Mouse (Mus musculus): Measurements from ENCODE around the gene Cops7a.

Gene Cops7a

DNA sequence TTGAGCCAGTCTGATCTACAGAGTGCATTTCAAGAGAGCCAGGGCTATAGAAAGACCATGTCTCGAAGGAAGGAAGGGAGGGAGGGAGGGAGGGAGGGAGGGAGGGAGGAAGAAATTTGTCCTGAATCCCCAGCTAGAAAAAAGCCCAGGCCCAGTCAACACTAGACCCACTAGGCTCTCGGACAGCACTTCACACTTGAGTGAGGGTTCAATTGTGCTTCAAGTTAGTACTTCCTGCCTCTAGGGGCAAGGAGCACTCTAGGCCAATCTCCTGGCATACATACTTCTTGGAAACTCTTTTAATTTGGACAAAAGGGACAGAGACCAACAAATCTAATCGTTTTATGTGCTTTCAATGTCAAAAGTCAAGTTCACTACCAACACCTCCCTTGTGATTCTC is 7.2 kb downstream of the Cops7a start:
- no peak for DNase-seq

DNA sequence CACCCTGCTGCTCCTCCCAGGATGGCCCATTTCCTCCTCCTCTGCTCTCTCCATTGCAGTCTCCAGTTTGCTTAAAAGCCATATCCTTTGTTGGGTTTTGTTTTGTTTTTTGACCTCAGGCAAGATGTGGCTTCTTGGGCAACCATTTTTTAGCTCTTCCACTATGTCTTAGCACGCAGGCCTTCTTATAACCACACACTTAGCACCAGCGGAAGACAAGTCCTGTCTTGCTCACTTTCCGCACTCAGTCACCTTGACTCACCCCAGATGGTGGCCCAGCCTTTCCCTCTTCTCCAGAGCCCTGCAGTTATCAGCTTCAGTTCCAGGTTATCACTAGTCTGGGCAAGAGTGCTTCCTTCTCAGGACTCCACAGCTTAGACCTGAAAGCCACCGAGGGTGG is 10.1 kb downstream of the Cops7a start:
- DNase-seq = no peak

DNA sequence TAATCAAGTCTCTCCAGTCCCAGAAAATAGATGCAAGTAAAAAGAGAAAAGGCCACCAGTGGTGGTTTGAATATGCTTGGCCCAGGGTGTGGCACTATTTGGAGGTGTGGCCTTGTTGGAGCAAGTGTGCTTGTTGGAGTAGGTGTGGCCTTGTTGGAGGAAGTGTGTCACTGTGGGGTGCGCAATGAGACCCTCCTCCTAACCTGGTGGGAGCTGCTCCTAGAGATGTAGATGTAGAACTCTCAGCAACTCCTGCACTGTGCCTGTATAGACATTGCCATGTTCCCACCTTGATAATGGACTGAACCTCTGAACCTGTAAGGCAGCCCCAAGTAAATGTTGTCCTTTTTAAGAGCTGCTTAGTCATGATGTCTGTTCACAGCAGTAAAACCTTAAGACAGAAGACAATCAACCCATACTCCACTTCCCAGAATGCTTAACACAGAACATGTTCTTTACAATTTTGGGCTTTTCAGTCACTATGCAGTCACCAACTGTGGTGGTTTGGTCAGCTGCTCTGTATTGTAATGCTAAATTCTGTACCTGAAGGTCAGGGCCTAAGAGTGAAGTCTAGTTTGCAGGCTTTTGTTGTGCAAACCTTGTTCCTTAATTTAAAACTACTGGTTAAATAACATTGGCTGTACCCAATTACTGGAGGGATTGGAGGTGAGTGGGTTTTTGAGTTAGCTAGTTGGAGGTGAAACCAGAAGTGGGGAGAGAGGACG is 11.2 kb downstream of the Cops7a start:
- no peak for DNase-seq

DNA sequence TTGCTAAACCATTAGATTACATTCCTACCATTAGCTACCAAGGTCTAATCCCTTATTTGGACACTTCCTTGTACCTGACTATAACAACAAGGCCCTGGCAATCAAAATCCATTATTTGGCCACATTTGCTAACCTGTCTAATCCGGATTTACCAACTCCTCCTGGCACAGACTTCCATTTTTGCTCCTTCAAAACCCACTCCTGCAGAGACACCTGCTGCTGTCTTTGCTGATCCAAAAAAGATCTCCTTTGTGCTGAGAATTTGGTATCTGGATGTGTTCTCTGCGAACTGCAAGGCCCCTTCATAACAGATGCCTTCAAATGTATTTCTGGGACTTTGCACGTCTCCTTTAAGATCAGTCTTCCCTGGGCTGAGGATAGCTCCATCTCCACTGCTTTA is 21.8 kb downstream of the Cops7a start:
- no peak for DNase-seq

DNA sequence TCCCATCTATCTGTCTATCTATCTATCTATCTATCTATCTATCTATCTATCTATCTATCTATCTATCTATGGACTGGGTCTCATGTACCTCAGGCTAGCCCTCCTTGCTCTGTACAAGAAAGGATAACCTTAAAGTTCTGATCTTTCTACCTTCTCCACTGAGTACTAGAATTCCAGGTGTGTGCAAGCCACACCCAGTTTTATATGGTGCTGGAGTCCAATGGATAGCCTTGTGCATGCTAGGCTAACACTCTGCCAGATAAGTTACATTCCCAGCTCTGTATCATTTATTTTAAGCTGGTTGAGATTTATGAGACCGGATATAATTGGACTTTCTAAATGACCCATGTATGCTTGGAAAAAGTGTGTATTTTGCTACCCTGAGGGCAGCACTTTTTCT is 23.7 kb downstream of the Cops7a start:
- DNase-seq = no peak

DNA sequence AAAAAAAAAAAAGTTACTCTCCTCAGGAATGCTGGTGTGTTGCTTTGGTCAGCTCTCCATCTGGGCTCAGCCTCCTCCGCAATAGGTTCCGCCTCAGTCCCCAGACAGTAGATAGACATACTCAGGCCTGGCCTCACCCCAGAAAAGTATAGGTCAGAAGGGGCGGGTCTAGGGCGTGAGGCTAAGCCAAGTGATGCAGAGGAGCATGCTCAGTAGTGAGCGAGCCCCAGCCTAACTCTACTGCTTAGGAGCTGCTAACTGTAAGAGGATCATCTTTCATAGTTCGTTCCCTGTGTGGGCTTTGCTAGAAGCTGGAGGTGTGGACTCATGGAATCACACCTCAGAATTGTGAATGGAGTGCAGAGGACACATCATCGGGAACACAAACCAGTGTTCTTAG is 26.8 kb downstream of the Cops7a start:
- no peak for DNase-seq

DNA sequence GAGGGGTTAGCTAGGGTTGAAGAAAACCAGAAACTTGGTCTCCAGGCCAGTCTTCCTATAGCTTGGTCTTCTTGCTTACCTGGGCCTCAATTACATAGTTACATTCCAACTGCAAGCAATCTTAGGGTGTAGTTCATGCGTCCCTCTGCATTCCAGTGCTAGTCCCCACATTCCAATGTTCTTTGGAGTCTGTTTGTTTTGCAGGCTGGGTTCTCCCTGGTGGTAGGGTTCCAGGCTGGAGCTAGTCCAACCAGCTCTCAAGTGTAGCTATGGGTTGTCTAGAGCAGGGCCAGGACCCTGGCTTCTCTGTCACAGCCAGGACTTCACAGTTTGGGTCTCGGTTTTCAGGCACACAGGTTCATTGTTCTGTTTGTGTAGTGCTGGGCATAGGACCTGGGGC is 27.8 kb downstream of the Cops7a start:
- no peak for DNase-seq

DNA sequence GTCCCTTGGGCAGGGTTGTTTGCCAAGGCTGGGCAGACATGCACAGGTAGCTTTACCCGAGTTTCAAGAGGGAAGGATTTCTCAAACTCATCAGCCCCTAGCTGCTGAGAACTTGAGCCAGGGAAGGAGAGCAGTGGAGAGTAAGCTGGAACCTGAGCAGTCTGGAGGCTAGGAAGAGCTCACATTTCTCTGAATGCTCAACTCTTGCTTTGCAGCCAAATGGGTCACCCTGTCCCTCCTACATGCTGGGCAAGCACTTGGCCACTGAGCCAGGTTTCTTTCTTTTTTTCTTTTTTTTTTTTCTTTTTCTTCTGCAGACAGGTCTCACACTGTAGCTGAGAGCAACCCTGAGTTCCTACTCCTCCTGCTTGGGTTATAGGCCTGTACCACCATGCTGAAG is 28.7 kb downstream of the Cops7a start:
- no peak for DNase-seq

DNA sequence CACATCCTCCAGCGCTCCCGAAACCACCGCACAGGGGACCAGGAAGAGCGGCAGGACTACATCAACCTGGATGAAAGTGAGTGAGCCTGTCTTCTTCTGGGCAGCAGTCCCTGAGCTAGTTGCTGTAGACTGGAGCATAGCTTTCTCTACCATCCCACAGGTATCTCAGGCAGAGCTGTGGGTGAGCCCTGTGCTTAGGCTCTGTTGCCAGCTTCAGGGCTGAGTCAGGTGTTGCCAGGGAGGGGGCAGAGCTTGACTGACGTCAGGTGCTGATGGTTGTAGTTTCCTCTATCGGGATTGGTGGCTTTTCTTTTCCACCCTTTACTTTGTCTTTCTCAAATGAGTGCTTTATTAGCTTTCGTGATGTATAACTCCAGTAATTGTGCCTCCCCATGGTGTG is 30.7 kb downstream of the Cops7a start:
- no peak for DNase-seq

DNA sequence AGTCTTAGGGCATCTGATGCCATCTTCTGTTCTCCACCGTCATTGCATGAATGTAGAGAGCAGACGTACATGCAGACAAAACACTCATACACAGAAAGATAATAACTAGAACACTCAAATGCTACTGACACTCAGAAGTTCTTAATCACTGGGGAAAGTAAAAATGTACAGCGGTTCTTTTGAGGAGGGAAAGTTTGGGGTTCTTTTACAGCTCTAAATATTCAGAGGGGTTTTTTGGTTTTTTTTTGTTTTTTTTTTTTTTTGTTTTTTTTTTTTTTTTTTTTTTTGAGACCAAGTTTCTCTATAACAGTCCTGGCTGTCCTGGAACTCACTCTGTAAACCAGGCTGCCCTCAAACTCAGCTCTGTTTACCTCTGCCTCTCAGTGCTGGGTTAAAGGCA is 32.2 kb downstream of the Cops7a start:
- DNase-seq = no peak

DNA sequence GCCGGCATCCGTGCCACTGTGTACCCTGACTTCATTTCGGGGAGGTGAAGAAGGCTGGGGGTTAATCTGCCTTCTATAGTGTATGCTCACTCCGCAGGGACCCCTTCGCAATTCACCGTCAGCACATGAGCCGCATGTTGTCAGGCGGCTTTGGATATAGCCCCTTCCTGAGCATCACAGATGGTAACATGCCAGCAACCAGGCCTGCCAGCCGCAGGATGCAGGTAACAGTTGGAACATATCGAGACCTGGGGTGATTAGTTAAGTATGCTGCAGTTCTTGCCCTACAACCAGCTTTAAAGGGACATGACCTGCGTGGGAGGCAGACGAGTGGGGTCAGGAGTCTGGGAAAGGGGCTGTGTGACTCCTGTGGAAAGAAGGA is 33.0 kb downstream of the Cops7a start:
- no peak for DNase-seq

DNA sequence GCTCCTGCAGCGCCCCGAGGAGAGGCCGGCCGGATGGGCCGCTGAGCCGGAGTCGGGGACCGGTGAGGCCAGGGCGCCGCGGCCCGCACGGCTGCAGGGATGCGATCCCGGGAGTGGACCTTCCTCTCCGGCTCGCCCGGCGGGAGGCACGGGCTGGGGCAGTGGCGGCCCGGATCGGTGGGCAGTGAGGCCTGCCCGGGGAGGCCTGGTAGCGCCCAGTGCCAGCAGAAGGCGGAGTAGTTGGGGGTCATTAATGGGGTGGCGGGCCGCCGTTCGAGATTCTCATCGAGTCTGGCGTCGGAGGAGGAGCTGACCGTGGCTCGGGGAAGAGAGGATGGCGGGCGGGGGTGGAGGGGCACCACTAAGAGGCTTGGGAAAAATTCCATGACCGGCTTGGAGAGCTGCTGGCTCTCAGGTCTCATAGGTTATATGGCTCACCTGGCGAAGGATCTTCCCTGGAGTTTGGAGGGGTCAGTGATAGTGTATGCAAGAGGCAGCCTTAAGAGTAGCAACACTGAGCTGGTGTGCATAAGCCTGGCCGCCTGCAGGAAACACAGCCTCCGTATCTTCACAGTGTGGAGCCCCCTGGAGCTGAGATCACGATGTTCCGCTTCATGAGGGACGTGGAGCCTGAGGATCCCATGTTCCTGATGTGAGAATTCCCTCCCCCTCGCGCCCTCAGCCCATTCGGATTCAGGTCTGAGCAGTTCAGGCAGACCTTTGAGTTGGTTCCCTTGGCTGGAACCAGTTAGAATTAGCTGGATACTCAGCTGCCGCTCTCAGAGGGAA is 33.6 kb downstream of the Cops7a start:
- DNase-seq = peak; percentile 43 to 63

DNA sequence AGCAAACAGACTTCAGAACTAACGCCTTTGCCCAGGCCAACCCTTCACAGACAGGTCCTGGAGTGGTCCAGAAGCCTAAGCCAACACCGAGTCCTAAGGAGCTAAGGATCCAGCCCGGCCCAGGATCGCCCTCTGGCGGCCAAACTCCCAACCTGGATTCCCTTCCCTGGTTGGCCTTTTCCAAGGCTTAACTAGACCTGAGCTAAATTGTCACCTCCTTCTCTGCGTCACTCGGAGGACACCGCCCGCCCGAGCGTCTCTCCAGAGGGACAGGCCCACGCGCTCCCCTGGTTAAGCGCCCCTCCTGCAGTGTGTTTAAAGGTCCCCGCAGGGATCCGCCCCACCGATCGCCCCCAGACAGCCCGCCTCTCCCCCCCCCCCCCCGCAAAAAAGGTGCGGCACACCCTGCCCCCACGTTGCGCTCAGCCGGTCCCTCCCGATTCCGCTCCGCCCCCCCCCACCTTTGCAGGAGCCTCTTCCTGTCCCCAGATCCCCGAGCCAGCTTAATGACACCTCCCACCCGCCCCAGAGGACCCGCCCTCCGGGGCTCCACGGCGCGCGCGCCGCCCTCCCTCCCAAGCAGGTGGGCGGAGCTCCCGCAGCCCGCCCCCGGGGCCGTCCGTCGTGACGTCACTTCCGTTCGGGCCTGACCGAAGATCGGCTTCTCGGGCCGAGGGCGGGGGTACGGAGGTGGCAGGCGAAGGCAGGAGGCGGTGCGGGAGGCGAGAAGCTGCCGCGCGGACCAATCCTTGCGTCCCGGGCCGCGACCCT is 34.4 kb downstream of the Cops7a start, which contains the start of gene Mlf2:
TSS of gene Mlf2 (plus strand) at position 633 of the 771 bp plus-strand sequence.
- peak; percentile 96 to 98 for DNase-seq

DNA sequence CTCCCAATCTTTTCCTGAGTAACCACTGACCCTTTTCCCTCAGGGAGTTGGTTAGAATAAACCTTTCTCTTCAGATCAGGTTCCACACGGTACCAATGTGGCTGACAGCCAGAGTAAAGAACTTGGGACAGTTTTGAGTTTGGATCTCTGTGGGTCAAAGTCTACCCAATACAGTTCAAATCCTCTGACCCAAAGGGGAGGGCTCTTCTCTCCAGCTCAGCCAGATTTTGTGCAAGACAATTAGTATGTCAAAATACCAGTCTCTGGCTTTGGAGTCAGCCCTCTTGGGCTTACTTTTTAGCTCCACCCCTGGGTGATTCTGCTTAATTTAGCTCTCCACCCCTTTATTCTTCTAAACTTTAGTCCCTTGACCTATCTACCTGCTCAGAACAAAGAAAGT is 35.1 kb downstream of the Cops7a start:
- DNase-seq = no peak

DNA sequence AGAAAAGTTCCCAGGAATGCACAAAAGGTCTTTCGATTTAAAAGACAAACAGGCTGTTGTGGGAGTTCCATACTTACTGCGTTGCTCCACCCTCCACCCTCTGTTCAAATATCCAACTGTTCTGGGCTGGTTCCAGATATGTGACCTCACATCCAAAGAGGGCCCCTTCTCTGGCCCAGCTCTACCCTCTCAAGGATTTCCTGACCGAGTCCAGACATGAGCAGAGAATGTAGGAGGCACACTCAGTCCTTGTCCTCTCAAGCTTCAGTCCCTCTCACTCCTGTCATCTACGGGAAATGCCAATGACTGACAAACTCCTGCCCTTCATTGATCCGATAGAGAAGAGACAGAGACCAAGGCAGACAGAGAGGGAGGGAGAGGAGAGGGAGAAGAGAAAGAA is 39.4 kb downstream of the Cops7a start:
- DNase-seq = no peak

DNA sequence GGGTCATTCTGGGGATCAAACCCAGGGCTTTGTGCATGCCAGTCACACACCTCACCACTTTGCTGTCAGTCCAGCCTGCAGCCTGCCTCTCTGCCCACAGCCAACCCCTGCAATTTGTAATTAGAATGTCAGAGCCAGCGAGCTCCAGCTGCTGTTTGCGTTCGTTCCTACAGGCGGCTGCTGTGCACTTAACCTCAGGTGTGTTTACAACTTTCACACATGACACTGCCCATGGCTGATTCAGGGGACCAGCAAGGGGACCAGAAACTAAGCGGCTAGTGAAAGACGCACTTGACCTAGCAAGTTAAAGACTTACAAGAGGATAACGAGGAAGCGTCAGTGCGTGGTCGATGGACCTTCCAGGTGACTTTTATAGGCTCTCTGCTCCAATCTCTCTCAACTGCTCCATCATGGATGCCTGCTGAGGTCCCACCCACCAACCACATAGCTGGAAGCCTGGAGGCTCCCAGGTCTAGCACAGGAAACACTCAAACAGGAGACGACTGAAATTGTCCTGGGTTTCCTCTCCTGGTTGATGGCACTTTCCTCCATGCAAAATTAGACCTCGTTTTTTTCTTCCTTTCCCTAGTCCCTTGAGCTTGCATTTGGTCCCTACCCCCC is 40.1 kb downstream of the Cops7a start:
- no peak for DNase-seq

DNA sequence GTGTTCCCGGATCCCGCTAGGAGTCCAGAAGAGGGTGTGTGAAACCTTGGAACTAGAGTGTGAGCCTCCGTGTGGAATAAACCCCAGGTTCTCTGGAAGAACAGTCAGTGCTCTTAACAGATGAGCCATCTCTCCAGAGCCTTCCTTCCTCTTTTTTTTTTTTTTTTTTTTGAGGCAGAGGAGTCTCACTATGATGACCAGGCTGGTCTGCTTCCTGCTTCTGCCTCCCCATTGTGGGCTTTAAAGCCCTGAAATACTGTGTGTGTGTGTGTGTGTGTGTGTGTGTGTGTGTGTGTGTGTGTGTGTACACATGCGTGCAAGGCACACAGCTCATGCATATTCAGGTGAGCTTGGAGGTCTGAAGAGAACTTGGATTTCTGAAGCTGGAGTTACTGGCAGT is 43.8 kb downstream of the Cops7a start:
- DNase-seq = no peak

DNA sequence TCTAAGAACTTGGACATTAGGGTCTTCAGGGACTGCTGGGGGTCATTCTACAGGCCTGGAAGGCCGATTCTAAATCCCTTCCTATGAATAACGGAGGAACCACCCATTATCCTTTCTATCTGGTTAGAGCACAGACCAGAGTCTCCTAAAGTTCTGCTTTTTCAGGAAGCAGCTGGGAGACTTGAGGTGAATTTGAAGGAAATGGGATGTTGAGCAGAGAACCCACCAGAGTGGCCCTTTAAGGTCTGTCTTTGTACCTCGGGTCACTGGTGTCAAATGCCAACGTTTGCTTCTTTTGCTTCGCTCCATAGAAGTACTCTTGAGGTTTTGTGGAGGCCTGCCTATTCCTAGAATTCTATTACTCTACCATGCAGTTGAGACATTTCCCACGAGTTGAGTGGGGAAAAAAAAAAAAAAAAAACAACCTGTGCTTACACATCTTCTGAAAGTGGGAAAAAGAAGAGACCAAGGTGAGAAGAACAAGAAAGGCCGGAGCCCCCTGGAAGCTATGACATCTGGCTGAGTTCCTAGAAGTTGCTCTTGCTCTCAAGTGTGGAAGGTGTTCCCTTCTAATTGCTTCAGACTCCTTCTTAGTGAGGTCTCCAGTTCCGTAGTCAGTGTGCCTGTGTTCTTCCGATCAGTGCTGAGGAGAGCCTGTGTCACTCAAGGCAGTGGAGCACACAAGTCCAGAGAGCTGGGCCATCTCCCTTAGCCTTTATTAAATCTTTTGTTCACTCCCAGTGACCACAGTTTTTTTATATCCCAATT is 44.8 kb downstream of the Cops7a start:
- no peak for DNase-seq

DNA sequence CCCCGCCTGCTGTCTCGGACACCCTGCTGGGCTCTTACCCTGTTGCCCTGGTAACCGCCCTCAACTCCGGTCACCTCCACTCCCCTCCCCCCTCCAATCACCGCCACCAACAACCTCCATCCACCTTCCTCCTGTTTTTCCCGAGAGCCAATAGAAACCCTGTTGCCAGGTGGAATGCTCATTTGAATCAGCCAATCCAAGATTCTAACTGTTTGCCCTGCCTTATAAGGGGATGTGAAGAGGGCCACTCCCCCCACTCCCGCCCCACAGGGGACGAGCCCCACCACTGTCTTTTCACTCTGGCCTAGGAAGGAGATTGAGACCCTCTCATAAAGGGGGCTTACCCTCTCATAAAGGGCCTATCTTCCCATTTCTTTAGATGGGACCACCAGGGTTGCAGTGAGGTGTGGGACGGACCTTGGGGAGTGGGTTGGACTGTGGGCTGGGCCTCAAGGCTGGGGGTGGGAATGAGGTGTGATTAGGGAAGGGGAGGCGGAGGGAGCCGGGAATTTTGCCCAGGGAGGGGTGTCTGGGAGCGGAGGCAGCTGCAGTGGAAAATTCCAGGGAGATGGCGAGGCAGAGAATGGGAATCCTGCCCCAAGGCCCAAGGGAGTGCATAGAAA is 45.5 kb downstream of the Cops7a start, which contains the start of gene Ptms:
TSS of gene Ptms (minus strand) at position 409 of the 623 bp plus-strand sequence.
- DNase-seq = peak; percentile 53 to 74

DNA sequence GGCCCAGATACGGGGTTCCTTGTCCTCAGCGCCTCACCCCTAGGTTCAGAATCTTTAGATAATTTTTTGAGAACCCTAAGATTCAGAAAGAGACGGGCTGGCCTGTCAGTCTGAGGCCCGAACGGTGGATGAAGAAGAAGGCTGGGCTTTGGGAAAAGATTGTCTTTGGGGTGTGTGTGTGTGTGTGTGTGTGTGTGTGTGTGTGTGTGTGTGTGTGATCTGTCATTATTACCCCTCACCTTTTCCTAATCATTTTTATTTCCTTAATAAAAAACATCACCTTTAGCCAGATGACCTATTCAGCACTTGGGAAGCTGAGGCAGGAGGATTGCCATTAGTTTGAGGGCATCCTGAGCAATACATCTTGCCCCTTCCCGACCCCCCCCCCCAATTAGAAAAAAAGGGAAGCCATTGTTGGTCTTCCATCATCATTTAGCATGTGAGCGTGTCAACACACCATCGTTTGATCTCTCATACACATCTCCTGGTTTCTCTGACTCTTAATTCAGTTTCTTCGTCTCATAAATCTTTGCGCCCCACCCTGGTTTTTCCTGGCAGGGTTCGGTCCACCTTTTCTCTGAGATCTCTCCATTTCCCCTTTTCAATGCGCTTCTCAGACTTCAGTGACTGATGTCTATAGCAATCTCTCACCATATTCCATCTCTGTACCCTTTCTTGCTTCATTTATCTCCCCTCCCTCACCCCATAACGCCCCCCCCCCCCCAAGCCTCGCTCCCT is 46.3 kb downstream of the Cops7a start:
- DNase-seq = no peak

DNA sequence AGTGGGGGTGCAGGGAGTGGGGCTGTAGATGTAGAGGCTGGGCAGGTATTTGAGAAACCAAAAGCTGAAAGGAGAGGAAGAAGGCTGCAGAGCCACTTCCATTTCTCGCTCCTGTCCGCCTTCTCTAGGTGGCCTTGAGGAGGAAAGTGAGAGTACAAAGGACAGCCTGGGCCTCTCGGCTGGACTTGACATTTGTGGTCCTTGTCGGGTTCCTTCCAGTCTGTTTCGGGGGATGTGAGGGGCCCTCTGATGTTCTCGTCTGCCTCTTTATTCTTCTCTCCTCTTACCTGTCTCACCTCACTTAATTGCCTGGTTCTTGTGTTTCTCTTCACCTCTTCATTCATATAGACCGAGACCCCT is 47.0 kb downstream of the Cops7a start:
- DNase-seq = no peak
